Mouse (Mus musculus): Measurements from ENCODE around the gene Mcmbp.

DNA sequence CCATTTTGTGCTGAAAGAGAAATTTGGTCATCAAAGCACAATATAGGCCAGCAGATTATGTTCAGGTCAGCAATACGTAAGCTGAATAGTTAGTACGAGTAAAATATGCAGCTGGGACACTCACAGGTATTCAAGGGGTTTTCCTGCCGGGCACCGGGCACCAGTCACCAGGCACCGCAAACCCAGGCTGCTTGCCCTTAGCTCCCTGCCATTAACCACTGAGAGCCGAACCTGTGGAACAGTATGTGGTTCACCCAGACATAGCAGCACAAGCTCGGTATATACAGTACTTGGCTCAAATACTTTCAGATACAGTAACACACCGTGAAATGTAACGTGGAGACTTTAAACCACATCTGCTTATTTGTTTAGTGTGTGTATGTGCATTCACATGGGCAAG is 15.1 kb downstream of the Mcmbp start:
- TF ChIP-seq CTCF (IDR thresholded peaks at IDR 0.05; ENCODE audit: low read depth, low read length), result no peak
- TF ChIP-seq POLR2A (IDR thresholded peaks at IDR 0.05; ENCODE audit: extremely low read depth, insufficient read depth, low read length), result no peak
